Mouse (Mus musculus) right cerebral cortex, adult 2 months (tissue): ENCODE results near the gene Galnt6.

Experiments used
- DNase-seq, 2 experiments: peaks; one replicate each; pipeline ENCODE4 v3.0.0; 2021 to 2022; ENCODE audit warnings: low spot score in 2 of 2

The Galnt6 gene

DNA sequence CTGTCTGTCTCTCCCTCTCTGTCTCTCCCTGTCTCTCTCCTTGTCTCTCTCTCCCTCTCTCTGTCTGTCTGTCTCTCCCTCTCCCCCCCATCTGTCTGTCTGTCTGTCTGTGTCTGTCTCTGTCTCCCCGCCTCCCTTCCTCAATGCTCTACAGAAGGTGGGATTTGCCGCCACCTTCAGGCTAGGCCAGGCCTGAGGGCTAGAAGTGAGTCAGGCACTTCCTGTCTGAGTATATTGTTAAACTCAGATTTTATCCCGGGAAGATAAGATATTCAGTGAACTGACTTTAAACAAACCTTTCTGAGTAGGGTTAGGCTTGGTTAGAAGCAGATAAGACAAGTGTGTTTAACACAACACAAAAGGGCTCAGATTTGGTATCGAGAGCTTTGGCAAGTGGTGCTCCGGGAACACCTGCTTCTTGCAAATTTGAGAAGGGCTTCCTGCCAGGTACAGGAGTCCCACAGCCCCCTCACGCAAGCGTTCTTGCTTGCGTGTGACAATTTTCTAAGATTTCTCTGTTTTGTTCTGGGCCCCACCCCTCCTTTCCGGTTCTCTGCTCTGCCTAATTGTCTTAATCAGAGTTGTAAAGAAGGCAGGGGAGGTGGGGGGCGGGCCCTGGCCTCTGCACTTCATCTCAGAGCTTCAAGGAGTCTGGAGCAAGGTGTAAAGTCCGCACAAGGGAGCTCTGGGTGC is 25.8 kb upstream of the Galnt6 start:
- no peak for DNase-seq

DNA sequence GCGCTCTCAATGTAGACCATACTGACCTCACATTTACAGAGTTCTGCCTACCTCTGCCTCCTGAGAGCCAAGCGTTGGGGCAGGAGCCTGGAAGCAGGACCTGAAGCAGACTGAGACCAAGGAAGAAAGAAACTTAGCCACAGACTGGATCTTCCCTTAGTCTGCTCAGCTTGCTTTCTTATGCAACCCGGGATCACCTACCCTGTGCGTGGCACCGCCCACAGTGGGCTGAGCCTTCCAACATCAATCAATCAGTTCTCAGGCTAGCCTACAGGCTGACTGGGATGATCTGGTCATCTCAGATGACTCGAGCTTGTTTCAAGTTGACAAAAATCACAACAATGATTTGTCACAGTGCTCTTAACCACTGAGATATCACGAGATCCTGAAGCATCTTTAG is 24.9 kb upstream of the Galnt6 start:
- no peak for DNase-seq

DNA sequence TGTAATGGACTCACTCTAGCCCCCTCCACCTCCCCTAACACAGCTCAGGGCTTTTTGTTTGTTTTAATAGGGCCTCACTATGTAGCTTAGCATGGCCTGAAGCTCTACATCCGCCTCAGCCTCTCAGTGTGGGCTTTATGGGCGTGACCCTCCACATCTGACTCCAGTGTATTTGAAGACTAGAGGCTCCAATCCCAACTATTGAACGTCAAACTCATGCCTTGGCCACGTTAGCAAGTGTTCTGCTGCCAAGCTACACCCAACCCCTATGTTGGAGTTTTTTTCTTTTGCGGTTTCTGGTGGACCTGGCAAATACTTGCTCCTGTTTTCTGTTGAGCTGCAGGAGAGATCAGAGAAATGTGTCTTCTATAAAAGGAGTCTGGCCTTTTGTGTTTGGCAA is 23.9 kb upstream of the Galnt6 start:
- no peak for DNase-seq

DNA sequence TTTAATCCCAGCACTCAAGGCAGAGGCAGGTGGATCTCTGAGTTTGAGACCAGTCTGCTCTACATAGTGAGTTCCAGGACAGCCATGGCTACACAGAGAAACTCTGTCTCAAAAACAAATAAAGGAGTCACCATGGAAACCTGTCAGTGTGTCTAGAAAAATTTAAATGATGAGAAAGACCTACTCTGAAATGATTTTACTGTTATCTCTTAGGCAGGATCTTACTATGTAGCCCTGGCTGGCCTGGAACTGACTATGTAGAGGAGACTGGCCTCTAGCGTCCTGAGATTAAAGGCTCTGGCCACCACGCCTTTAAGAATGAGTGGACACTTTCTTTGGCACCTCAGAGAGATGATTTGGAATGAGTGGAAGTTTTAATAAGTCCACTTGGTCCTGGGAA is 23.3 kb upstream of the Galnt6 start:
- no peak for DNase-seq

DNA sequence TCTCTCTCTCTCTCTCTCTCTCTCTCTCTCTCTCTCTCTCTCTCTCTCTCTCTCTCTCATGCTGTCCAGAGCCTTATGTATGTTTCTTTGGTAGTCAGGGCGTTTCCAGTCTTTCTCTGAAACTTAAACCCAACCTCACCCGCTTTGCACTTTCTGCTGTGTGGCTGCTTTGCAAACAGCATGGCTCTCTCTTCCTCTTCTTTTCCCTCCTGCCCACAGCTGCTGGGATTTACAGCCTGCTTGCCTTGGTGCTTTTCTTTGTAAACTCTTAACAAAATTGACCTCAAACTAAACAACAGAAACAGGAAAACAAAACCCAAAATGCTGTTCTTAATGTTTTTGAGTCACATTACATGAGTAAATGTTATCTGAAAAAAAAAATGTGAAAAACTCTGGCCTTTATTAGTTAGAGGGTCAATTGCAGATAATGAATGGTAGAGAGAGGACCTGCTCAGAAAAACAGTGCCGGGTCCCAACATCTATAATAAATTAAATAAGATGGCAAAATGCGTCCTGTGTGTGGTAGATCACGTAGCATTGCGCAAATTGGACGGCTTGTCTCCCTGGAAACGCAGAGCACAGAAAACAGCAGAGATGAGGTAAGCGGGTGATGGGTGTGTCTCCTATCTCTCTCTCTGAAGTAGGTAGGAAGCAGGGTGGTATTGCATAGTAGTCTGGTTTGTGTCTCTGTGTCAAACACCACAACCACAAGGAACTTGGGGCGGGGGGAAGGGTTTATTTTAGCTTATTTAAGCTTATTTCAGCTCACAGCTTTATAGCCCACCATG is 20.8 kb upstream of the Galnt6 start:
- no peak for DNase-seq

DNA sequence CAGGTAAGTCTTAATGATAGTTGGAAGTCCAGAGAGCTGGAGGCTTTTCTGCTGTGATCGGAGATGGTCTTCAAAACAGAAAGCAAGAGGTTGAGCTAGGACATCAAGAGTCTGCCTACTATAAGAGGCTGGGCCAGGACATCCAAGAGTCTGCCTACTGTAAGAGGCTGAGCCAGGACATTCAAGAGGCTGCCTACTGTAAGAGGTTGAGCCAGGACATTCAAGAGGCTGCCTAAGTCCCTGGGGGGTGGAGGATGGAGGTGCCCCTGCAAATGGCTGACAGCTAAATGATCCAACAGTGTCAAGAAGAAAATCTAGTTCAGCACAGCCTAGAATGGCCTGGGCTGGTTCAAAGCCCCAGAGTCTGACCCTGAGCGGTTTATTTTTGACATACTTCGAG is 19.4 kb upstream of the Galnt6 start:
- DNase-seq = no peak

DNA sequence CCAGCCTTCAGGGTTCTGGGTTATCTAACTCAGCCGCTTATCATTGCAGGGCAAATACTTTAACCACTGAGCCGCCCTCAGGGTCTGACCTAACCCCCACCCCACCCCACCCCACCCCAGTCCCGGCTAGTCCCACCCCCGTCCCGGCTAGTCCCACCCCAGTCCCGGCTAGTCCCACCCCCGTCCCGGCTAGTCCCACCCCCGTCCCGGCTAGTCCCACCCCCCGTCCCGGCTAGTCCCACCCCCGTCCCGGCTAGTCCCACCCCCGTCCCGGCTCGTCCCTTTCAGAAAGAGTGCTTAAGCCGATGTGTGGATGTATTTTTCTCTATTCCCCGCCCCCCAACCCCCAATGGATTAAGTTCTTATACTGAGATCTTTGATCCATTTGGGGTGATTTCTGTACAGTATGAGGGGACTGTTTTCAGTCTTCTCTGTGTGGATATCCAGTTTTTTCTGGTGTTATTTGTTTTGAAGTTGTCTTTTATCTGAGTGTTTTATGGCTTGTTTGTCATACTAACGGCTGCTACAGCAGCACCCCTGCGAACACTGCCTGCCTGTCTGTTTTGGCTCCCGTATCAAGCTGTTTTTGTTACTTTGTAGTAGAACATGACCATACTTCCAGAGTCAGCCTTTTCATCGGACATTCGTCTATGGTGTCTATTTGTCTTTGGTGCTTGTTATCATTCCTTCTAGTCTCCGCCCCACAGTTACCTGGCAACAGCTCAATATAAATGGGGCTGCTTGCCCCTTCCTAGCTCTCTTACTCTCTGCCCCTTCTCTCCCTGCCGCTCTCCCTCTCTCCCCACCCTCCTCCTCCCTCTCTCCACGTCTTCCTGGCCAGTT is 18.2 kb upstream of the Galnt6 start:
- DNase-seq = no peak

DNA sequence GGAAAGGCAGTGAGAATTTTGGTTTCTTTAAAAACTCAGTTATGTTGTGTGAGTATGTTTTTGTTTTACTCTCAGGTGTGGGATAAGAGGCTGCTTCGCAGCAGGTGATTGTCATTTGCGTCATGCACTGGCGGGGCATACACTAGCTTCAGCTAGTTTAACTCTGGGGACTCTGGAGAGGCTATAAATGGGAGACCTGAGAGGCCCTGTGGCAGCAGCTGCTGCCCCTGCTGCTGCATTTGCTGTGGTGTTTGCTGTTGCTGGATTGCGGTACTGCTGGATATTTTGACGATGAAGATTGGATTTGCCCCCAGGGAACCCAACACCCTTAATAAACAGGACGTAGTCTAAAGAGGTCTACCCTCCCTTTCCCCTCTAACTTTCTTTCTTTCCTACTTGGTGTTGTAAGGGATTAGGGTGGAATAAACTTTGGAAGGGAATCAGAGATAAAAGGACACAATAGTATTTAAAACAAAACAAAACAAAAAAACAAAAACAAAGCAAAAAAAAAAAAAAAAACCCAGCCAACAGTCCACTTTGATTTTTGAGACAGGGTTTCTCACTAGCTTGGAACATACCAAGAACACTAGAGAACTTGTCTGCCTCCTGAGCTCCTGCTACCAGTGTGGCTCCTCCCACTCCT is 17.4 kb upstream of the Galnt6 start:
- no peak for DNase-seq

DNA sequence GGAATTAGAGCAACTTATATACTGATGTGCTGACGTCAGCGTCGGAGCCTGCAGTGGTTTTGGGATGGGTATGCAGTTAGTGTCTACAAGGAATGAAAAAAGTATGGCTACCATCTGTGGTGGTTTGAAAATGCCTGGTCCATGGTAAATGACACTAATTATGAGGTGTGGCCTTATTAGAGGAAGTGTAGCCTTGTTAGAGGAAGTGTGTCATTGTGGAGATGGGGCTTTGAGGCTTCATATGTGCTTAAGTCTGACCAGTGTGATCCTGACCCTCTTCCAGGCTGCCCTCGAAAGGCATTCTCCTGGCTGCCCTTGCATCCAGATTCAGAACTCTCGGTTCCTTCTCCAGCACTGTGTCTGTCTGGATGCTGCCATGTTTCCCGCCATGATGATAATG is 14.1 kb upstream of the Galnt6 start:
- DNase-seq = no peak

DNA sequence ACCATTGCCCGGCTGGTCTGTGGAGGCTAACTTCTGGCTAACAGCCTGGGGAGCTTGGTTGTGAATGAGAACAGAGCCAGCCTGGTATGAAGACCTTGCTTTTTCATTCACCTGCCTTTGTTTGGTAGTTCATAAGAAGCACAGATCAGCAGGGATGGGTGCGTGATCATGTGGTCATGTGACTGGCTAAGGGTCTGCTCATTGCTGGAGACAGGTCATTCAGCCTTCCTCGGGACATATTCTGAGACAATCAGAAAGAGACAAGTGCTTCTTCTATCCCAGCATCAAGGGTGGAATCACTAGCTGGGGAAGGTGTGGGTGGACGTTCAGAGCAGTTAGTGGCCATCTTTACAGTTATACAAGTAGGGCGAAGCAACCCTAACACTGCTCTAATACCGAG is 10.3 kb upstream of the Galnt6 start:
- no peak for DNase-seq

DNA sequence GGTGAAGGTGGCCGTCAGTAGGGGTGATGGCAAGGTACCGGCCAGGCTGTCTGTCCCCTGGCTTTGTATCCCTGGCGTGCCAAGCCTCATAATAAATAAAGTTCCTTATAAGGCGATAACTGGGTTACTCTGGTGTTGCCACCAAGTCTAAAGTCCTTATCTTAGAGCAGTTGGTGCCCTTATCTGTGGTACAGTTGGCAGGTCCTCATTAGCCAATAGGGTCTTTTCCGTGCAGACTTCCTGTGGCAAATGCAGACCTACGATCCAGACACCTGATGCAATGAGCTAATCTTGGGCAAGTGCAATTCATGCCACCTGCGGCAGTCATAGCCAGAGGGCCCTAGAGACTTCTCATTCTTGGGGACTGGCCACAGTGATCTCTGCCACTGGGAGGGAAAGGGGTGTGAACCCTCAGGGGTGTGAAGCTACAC is 9.2 kb upstream of the Galnt6 start:
- DNase-seq = no peak

DNA sequence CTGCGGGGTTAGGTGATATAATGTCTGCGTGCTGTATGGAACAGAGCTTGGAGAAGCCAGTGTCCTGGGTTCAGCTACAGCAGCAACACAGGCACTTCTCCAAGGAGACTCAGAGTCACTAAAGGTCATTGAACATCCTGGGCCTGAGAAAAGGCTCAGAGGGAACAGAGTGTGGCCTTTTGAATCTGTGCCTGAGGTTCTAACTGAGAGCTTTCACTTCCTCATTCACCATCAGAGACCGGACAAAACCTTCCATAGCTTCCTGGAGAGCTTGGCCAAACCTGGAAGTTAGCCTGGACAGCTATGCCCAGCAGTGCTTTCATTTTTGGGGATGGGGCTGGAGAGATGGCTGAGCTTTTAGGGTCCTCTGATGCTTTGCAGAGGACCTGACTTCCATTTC is 8.5 kb upstream of the Galnt6 start:
- DNase-seq = no peak

DNA sequence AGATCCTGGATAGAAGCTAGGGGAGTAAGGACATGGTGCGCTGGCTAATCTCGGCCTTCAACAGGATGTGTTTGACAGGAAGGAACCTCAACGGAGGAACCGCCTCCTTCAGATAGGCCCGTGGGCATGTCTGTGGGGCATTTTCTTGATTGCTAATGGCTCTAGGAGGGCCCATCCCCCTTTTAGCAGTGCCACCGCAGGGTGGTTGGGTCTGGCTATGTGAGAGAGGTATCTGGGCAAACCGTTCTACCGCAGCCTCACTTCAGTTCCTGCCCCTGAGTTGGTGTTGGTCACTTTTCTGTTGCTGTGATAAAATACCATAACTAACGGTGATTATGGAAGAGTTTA is 6.8 kb upstream of the Galnt6 start:
- DNase-seq = no peak

DNA sequence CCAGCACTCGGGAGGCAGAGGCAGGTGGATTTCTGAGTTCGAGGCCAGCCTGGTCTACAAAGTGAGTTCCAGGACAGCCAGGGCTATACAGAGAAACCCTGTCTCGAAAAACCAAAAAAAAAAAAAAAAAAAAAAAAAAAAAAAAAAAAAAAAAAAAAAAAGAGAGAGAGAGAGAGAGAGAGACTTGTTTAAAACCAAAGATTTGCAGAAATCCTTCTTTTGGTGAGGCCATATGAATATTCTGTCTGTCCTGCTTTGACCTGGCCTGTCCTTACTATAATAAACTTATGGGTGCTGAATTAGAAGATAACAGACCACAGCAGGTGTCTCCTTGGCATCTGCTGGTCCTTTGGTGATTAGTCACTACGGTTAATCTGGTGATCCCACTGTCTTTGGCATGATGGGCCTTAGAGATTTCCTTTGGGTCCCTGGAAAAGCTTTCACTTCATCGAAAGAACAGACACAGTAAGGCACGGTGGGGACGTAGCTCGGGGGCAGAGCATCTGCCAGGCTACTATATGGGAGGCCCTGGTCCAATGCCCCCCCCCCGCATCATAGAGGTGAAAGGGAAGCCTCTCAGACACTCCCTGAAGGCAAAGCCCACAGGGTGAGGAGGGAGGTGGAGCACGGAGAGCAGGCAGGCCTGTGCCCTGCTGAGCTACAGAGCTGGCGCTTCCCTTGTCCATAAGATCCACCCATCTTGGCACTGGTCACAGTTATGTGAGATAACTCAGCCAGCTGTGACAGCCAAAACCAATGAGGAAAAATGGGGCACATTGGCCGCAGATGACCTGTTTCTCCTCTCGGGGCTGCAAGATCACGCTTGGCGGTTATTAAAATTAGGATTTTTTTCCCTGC is 6.1 kb upstream of the Galnt6 start:
- DNase-seq = no peak

DNA sequence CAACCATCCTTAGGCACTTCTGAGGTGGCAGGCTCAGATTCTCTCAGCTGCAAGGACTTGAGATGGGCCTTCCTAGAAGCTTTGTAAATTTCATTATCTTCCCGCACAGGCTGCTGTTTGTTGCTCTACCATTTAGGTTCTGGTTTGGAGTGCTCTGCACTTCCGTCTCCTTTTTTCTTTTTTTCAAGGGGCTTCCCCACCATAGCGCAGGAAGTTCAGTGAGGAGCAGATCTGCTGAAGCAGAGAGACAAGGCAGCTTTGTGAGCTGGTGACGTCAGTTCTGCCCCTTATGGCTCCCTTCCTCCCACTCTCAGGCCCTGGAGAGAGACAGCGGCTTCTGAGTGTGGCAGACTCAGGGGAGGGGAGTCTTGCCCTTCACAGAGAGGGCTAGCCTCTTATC is 3.4 kb upstream of the Galnt6 start:
- no peak for DNase-seq

DNA sequence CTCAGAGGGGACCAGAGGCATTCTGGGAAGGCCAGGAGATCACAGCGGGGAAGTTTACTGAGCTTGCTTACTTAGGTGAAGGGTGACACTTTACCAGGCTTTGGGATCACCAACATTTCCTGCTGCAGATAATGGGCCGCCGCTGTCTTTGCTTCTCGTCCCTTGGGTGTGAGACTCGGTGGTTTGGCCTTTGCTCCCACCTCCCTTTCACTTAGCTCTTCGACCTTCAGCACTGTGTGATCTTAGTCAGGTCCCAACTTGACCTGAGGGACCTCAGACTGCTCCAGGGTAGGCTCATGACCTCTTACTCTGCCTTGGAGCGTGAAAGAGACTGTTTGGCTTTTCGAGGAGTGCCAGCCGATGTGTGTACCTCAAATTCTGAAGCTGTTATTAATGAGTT is 1.9 kb upstream of the Galnt6 start:
- DNase-seq = no peak

DNA sequence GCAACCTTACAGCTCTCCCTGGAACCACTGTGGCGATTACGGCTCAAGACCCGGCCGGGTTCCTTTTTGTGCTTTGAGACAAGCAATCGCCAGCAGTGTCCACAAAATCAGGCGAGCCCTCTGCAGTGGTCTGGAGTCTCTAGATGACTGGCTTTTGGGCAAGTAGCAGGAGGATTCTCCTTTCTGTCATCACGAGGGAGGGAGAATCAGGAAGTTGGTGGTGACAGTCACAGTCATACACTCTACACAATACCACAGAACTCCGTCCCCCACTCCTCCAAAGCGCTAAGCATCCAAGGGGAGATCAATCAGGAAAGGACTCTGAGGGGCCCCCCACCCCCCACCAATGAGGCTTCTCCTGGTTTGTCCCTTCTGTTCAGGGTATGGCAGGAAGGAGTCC is 590 bp downstream of the Galnt6 start:
- no peak for DNase-seq

DNA sequence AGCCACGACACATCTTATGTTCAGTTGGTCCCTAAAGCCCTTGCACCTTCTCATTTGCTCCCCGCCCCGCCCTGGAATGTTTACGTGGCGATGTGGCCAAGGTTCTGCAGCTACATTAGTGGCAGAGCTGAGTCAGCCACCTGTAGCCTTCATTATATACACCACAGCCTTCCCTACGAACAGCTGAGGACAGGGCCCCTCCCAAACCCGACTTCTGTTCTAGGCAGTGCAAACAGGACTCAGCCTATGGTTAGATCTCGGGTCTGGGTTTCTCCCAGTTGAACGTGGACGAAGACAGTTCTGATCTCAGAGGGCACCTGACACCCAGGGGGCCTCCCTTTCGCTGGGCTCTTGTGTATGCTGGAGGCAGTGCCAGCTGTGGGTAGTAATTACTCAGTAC is 1.3 kb downstream of the Galnt6 start:
- no peak for DNase-seq

DNA sequence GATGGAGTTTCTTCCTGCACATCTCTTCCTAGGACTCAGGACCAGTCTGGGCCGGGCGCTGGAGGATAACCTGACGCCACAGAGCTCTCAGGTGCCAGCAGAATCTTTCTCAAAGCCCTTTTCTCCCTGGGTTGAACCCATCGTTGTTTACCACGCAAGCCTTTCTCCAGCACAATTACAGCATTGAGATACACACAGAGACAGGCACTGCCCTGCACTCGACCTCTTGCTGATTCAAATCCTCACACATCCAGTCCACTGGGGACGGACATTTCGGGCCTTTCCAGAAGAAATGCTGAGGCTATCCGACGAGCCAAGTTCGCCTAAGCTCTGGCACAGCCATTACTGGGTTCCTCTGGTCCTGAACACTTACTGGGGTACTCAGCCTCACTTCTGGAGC is 2.5 kb downstream of the Galnt6 start:
- DNase-seq = no peak

DNA sequence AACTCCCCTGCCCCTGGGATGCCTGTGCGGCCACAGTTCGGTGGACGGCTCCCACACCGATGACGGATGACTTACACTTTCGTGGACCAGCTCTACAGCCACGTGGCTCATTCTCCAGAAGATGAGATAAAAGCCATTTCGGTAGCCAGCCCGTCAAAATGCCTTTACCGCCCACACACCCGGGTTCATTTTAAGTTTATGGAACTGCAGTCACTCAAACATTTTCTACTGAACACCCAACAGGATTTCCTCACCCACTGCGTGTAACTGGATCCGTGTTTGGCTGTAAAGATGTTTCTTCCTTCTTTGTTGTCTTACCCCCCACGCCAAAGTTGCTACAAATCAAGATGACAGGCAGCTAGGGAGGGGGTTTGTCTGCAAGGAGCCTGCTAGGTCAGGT is 5.7 kb downstream of the Galnt6 start:
- DNase-seq = peak in 1 of 2 experiments; percentile 37

DNA sequence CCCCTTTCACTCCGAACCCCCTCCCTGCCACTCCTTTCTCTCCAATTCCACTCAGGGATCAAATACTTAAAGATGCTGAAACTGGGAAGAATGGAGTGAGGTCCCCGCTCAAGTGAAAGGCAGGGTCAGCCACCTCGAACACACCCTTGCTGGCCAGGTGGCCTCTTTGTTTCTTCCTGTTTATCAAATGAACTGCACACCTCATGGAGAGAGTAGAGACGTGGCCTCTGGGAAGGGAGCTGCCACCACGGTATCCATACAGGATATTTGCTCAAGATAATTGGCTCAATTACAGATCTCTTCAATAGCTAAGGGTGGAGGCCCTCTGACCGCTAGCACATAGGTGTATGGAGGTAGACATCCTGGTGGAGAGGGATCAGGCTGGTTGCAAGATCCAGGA is 6.6 kb downstream of the Galnt6 start:
- no peak for DNase-seq
